Mouse (Mus musculus) liver, adult 2 months (tissue): Measurements from ENCODE around the gene Sesn2.

Experiments used
- CTCF ChIP-seq: fragments of 200-500 bp; IDR thresholded peaks from 2 replicates; pipeline ENCODE4 v1.5.1; 2011; ENCODE audit warnings: low read depth, low read length, control low read depth
- POLR2A ChIP-seq: fragments of 200-500 bp; IDR thresholded peaks from 2 replicates; pipeline ENCODE4 v1.6.1; 2011; ENCODE audit warnings: low read length, control low read depth; ENCODE audit not compliant: insufficient read depth; ENCODE audit errors: extremely low read depth

GRCm38 (mm10) chr4:132530033-132530804, 19.9 kb upstream of the Sesn2 start:
- TF ChIP-seq POLR2A = no peak
- TF ChIP-seq CTCF = no peak
